Mouse (Mus musculus): ENCODE measurements around the gene Padi4.

The Padi4 gene

GRCm38 (mm10) chr4:140731654-140732053 is 42.4 kb downstream of the Padi4 start:
- DNase-seq = no peak

- DNase-seq = no peak
Measured at GRCm38 (mm10) chr4:140726907-140727306, 47.1 kb downstream of the Padi4 start.

GRCm38 (mm10) chr4:140724739-140725138 is 49.3 kb downstream of the Padi4 start:
- DNase-seq = no peak

GRCm38 (mm10) chr4:140723801-140724200 is 50.2 kb downstream of the Padi4 start:
- DNase-seq = no peak

- no peak for DNase-seq
Measured at GRCm38 (mm10) chr4:140723192-140723591, 50.8 kb downstream of the Padi4 start.

GRCm38 (mm10) chr4:140722710-140723109 is 51.3 kb downstream of the Padi4 start:
- no peak for DNase-seq

- no peak for DNase-seq
Measured at GRCm38 (mm10) chr4:140721968-140722490, 52.0 kb downstream of the Padi4 start.

- DNase-seq = no peak
Measured at GRCm38 (mm10) chr4:140720091-140720490, 53.9 kb downstream of the Padi4 start.

- DNase-seq = no peak
Measured at GRCm38 (mm10) chr4:140718436-140718835, 55.6 kb downstream of the Padi4 start.

- no peak for DNase-seq
Measured at GRCm38 (mm10) chr4:140716994-140717393, 57.0 kb downstream of the Padi4 start.

GRCm38 (mm10) chr4:140714586-140714985 is 59.5 kb downstream of the Padi4 start:
- DNase-seq = no peak

- peak; percentile 98 for DNase-seq
Measured at GRCm38 (mm10) chr4:140713480-140714365, 60.3 kb downstream of the Padi4 start.

GRCm38 (mm10) chr4:140711360-140711759 is 62.7 kb downstream of the Padi4 start:
- DNase-seq = no peak

GRCm38 (mm10) chr4:140710781-140711180 is 63.3 kb downstream of the Padi4 start:
- DNase-seq = no peak

- no peak for DNase-seq
Measured at GRCm38 (mm10) chr4:140709617-140710016, 64.4 kb downstream of the Padi4 start.

GRCm38 (mm10) chr4:140709111-140709510 is 64.9 kb downstream of the Padi4 start:
- DNase-seq = no peak

- no peak for DNase-seq
Measured at GRCm38 (mm10) chr4:140708297-140708927, 65.6 kb downstream of the Padi4 start.

GRCm38 (mm10) chr4:140707615-140708014 is 66.4 kb downstream of the Padi4 start:
- no peak for DNase-seq

- DNase-seq = no peak
Measured at GRCm38 (mm10) chr4:140704166-140704565, 69.9 kb downstream of the Padi4 start.

- DNase-seq = no peak
Measured at GRCm38 (mm10) chr4:140703636-140704035, 70.4 kb downstream of the Padi4 start.

GRCm38 (mm10) chr4:140702611-140703327 is 71.3 kb downstream of the Padi4 start:
- DNase-seq = peak; percentile 81

GRCm38 (mm10) chr4:140701716-140702561 is 72.1 kb downstream of the Padi4 start:
- DNase-seq = no peak

Data from cerebellum, adult 11 months (tissue).